Mouse (Mus musculus): ENCODE results near the gene Olig2. TPM values are rescaled to one million over a fixed set of nuclear protein-coding genes. Genes with fewer than 3 reads are reported as not detected.
"Not testable (repeated sequence)": the region's sequence is repeated elsewhere in the genome, so short reads cannot be mapped to it uniquely, and the experiment has no call there.

The Olig2 gene
- total RNA-seq, 2 experiments from 2014 or later = 29.1 to 33.7 TPM

GRCm38 (mm10) chr16:91226883-91227759 lies 1.9 kb downstream of the Olig2 start:
- DNase-seq = no peak

- no peak for DNase-seq
These were observed 2.4 kb downstream of the Olig2 start for GRCm38 (mm10) chr16:91227760-91228043.

GRCm38 (mm10) chr16:91228238-91229071 lies 3.2 kb downstream of the Olig2 start:
- DNase-seq = no peak

- DNase-seq = no peak
These were observed 3.8 kb downstream of the Olig2 start for GRCm38 (mm10) chr16:91229072-91229348.

GRCm38 (mm10) chr16:91229643-91230042 lies 4.4 kb downstream of the Olig2 start:
- no peak for DNase-seq

- DNase-seq = no peak
These were observed 6.7 kb downstream of the Olig2 start for GRCm38 (mm10) chr16:91231781-91232469.

- no peak for DNase-seq
These were observed 7.4 kb downstream of the Olig2 start for GRCm38 (mm10) chr16:91232470-91233240.

- DNase-seq = no peak
These were observed 8.1 kb downstream of the Olig2 start for GRCm38 (mm10) chr16:91233241-91233944.

- DNase-seq = no peak
These were observed 13.8 kb downstream of the Olig2 start for GRCm38 (mm10) chr16:91239024-91239423.

- DNase-seq = no peak
These were observed 21.0 kb downstream of the Olig2 start for GRCm38 (mm10) chr16:91246292-91246691.

GRCm38 (mm10) chr16:91255419-91256164 lies 30.3 kb downstream of the Olig2 start:
- DNase-seq = not testable (repeated sequence)

- DNase-seq = no peak
These were observed 33.7 kb downstream of the Olig2 start for GRCm38 (mm10) chr16:91258956-91259355.

GRCm38 (mm10) chr16:91260861-91261260 lies 35.6 kb downstream of the Olig2 start:
- DNase-seq = no peak

GRCm38 (mm10) chr16:91262467-91263220 lies 37.4 kb downstream of the Olig2 start:
- DNase-seq = peak; percentile 42 to 45

GRCm38 (mm10) chr16:91265972-91266371 lies 40.7 kb downstream of the Olig2 start:
- peak; percentile 70 to 80 for DNase-seq

- no peak for DNase-seq
These were observed 43.6 kb downstream of the Olig2 start for GRCm38 (mm10) chr16:91268724-91269452.

GRCm38 (mm10) chr16:91269468-91270211 lies 44.4 kb downstream of the Olig2 start, which contains the start of gene Olig1:
Gene Olig1 (plus strand): TSS chr16:91269772.
- peak; percentile 80 to 85 for DNase-seq

- DNase-seq = peak; percentile 40 to 44
These were observed 45.1 kb downstream of the Olig2 start for GRCm38 (mm10) chr16:91270212-91270971.
